Mouse (Mus musculus) cortical plate, adult 2 months (tissue): ENCODE measurements around the gene Zfp536.

Experiments used
- CTCF ChIP-seq: fragments of 200-500 bp; IDR thresholded peaks from 2 replicates; pipeline ENCODE4 v1.5.1; 2011; ENCODE audit warnings: mild to moderate bottlenecking, control low read depth, low read length; ENCODE audit not compliant: insufficient read depth; ENCODE audit errors: extremely low read depth
- POLR2A ChIP-seq: fragments of 200-500 bp; IDR thresholded peaks from 2 replicates; pipeline ENCODE4 v1.6.1; 2011; ENCODE audit warnings: mild to moderate bottlenecking, low read length, control low read depth; ENCODE audit not compliant: insufficient read depth; ENCODE audit errors: extremely low read depth

DNA sequence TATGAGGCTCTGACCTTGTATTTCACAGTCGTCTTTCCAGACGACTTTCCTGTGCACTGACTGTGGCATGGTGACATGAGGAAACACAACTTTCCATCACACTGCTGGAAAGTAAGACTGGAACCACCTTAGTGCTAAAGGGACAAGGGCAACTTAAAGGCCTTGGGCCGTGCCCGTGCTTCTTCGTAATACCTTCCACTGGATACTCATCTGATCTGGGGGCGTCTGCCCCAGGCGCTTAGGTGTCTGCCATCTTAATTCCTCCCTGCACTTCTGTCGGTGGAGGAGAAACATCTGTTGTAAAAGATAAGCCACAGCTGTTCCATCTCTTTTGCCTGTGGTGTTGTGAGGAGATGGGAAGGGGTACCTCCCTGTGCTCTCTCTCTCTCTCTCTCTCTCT lies 299.2 kb downstream of the Zfp536 start:
- no peak for TF ChIP-seq POLR2A
- TF ChIP-seq CTCF = no peak
